Mouse (Mus musculus) cerebellum, adult 11 months (tissue): ENCODE data around the gene Nupl2.
A peak's percentile ranks its signal among the peaks of the same experiment; 100 is the strongest.

Experiments used
- DNase-seq: peaks from one replicate; pipeline ENCODE4 v3.0.0; 2022

Gene Nupl2

GRCm38 (mm10) chr5:24164789-24165445, at the start of gene Nupl2:
TSS of gene Nupl2 (plus strand) at chr5:24164963.
- peak; percentile 94 for DNase-seq

GRCm38 (mm10) chr5:24122221-24122620, 42.5 kb upstream of the Nupl2 start:
- no peak for DNase-seq

GRCm38 (mm10) chr5:24124175-24124574, 40.6 kb upstream of the Nupl2 start:
- no peak for DNase-seq

- DNase-seq, result no peak
Observed at GRCm38 (mm10) chr5:24124579-24125276, 40.0 kb upstream of the Nupl2 start.

- DNase-seq, result no peak
Observed at GRCm38 (mm10) chr5:24125910-24126636, 38.7 kb upstream of the Nupl2 start.

- no peak for DNase-seq
Observed at GRCm38 (mm10) chr5:24126967-24127366, 37.8 kb upstream of the Nupl2 start.

- no peak for DNase-seq
Observed at GRCm38 (mm10) chr5:24146964-24147363, 17.8 kb upstream of the Nupl2 start.

GRCm38 (mm10) chr5:24152199-24152598, 12.6 kb upstream of the Nupl2 start:
- no peak for DNase-seq

- no peak for DNase-seq
Observed at GRCm38 (mm10) chr5:24156774-24157173, 8.0 kb upstream of the Nupl2 start.

- DNase-seq, result no peak
Observed at GRCm38 (mm10) chr5:24167263-24167662, 2.5 kb downstream of the Nupl2 start.

- no peak for DNase-seq
Observed at GRCm38 (mm10) chr5:24169881-24170280, 5.1 kb downstream of the Nupl2 start.

- DNase-seq, result no peak
Observed at GRCm38 (mm10) chr5:24172092-24172491, 7.3 kb downstream of the Nupl2 start.

GRCm38 (mm10) chr5:24181514-24182295, 16.9 kb downstream of the Nupl2 start:
- no peak for DNase-seq

GRCm38 (mm10) chr5:24182296-24182734, 17.6 kb downstream of the Nupl2 start:
- DNase-seq, result no peak

GRCm38 (mm10) chr5:24183096-24183495, 18.3 kb downstream of the Nupl2 start:
- DNase-seq, result no peak

GRCm38 (mm10) chr5:24184011-24184410, 19.2 kb downstream of the Nupl2 start:
- DNase-seq, result no peak

- no peak for DNase-seq
Observed at GRCm38 (mm10) chr5:24188476-24188875, 23.7 kb downstream of the Nupl2 start.

- no peak for DNase-seq
Observed at GRCm38 (mm10) chr5:24191821-24192220, 27.1 kb downstream of the Nupl2 start.

- no peak for DNase-seq
Observed at GRCm38 (mm10) chr5:24201006-24201405, 36.2 kb downstream of the Nupl2 start.

- DNase-seq, result no peak
Observed at GRCm38 (mm10) chr5:24202492-24202891, 37.7 kb downstream of the Nupl2 start.

GRCm38 (mm10) chr5:24203266-24203665, 38.5 kb downstream of the Nupl2 start:
- DNase-seq, result no peak

GRCm38 (mm10) chr5:24207965-24208364, 43.2 kb downstream of the Nupl2 start:
- no peak for DNase-seq

- DNase-seq, result no peak
Observed at GRCm38 (mm10) chr5:24208505-24208904, 43.7 kb downstream of the Nupl2 start.
